Mouse (Mus musculus): ENCODE measurements around the gene Pkp2.

- TF ChIP-seq POLR2A (IDR thresholded peaks at IDR 0.05; ENCODE audit: low read depth, low read length), result no peak
- TF ChIP-seq CTCF (IDR thresholded peaks at IDR 0.05; ENCODE audit: extremely low read depth, insufficient read depth, insufficient read length, insufficient replicate concordance), result no peak
These were observed 90.8 kb downstream of the Pkp2 start for GRCm38 (mm10) chr16:16303888-16304287.
